Mouse (Mus musculus) neutrophil, adult 5-6 weeks (primary cell): ENCODE data around the gene Ctnnbip1. TPM values are rescaled to one million over a fixed set of nuclear protein-coding genes. Genes with fewer than 3 reads are reported as not detected.

Experiments used
- ATAC-seq: fragments of 151-379, 151-347 bp; 2 replicates; pipeline ENCODE4 v1.8.0; 2017; ENCODE audit warnings: mild to moderate bottlenecking, moderate TSS enrichment; ENCODE audit not compliant: insufficient number of reproducible peaks, poor library complexity, low FRiP score, severe bottlenecking; ENCODE audit errors: extremely low read depth
- total RNA-seq: library from RNA; stranded (forward); fragments of 200-1000 nt; gene quantifications from 2 replicates; pipeline ENCODE4 v1.2.3, GENCODE M21; 2017

The Ctnnbip1 gene
- total RNA-seq, 1 experiment from 2014 or later, result 10.8 TPM

GRCm38 (mm10) chr4:149515706-149516105, 2.3 kb upstream of the Ctnnbip1 start:
- ATAC-seq, result no peak

- ATAC-seq, result no peak
Measured at GRCm38 (mm10) chr4:149518351-149519220, 550 bp downstream of the Ctnnbip1 start.

- no peak for ATAC-seq
Measured at GRCm38 (mm10) chr4:149521258-149521657, 3.2 kb downstream of the Ctnnbip1 start.

- ATAC-seq, result no peak
Measured at GRCm38 (mm10) chr4:149523961-149524360, 5.9 kb downstream of the Ctnnbip1 start.

- ATAC-seq, result no peak
Measured at GRCm38 (mm10) chr4:149525170-149525569, 7.1 kb downstream of the Ctnnbip1 start.

GRCm38 (mm10) chr4:149525811-149526210, 7.8 kb downstream of the Ctnnbip1 start:
- no peak for ATAC-seq

GRCm38 (mm10) chr4:149526330-149526729, 8.3 kb downstream of the Ctnnbip1 start:
- ATAC-seq, result no peak

- no peak for ATAC-seq
Measured at GRCm38 (mm10) chr4:149527621-149528354, 9.8 kb downstream of the Ctnnbip1 start.

- ATAC-seq, result no peak
Measured at GRCm38 (mm10) chr4:149529691-149530090, 11.7 kb downstream of the Ctnnbip1 start.

- ATAC-seq, result no peak
Measured at GRCm38 (mm10) chr4:149539441-149539840, 21.4 kb downstream of the Ctnnbip1 start.

- ATAC-seq, result no peak
Measured at GRCm38 (mm10) chr4:149541935-149542334, 23.9 kb downstream of the Ctnnbip1 start.

- no peak for ATAC-seq
Measured at GRCm38 (mm10) chr4:149542431-149542830, 24.4 kb downstream of the Ctnnbip1 start.

GRCm38 (mm10) chr4:149542927-149543553, 25.0 kb downstream of the Ctnnbip1 start:
- peak; percentile 48 for ATAC-seq

GRCm38 (mm10) chr4:149544892-149545291, 26.9 kb downstream of the Ctnnbip1 start:
- ATAC-seq, result no peak

- no peak for ATAC-seq
Measured at GRCm38 (mm10) chr4:149546797-149547444, 28.9 kb downstream of the Ctnnbip1 start.

GRCm38 (mm10) chr4:149547523-149547922, 29.5 kb downstream of the Ctnnbip1 start:
- ATAC-seq, result no peak

- ATAC-seq, result peak; percentile 46
Measured at GRCm38 (mm10) chr4:149549221-149549925, 31.3 kb downstream of the Ctnnbip1 start.

GRCm38 (mm10) chr4:149550866-149551265, 32.8 kb downstream of the Ctnnbip1 start:
- ATAC-seq, result no peak

- ATAC-seq, result no peak
Measured at GRCm38 (mm10) chr4:149551696-149552095, 33.7 kb downstream of the Ctnnbip1 start.
